Mouse (Mus musculus) kidney, postnatal 25 days (tissue): Measurements from ENCODE around the gene Dnajb12.
A peak's percentile ranks its signal among the peaks of the same experiment; 100 is the strongest.

ENCODE experiments used
- DNase-seq, 2 experiments: peaks; one replicate each; pipeline ENCODE4 v3.0.0; 2021; ENCODE audit warnings: mixed read lengths in 2 of 2

Gene Dnajb12

DNA sequence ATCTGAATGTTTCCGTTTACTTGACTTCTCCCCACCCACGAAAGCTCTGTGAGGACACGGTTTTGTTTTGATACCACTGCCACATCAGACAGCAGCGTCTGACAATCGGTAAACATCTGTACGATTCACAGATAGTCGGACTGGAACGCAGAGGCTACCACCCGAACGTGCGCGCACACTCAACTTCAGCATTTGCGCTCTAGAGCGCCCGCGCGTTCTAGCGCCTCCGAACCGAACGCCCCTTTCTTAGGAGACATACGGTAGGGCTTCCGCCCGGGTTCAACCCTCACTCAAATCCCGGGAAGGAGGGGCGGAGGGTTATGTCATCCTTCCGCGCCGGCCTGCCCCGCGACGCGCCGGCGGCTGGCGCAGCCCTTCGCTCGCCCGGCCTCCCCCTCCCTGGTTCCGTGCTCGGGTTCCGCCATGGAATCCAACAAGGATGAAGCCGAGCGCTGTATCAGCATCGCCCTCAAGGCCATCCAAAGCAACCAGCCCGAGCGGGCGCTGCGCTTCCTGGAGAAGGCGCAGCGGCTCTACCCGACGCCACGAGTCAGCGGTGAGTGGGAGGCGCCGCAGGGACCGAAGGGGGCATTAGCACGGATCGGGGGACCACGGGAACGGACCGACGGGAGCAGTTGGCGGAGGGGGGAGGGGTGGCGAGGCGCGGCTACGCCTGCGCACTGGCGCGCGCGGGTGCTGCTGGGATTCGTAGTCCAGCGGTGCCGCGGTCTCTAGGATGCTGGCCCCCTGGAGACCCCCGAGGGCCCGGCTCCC is at the start of gene Dnajb12:
Dnajb12 (plus strand) TSS at position 302 of the 774 bp plus-strand sequence.
- peak; percentile 93 to 97 for DNase-seq

DNA sequence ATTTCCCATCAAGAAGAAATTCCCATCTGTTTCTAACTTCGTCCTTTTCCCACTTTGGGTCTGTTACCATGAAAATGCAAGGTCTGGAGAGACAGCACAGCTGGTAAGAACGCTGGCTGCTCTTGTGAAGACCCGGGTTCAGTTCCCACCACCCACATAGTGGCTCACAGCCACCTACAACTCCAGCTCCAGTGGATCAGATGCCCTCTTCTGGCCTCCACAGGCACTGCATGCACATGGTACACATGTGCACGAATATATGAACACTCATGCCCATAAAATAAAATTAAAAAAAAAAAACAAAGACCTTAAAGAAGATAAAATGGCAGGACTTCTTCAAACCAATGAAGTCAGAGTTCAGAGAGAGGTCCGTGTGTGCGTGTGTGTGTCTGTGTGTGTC is 49.5 kb upstream of the Dnajb12 start:
- no peak for DNase-seq

DNA sequence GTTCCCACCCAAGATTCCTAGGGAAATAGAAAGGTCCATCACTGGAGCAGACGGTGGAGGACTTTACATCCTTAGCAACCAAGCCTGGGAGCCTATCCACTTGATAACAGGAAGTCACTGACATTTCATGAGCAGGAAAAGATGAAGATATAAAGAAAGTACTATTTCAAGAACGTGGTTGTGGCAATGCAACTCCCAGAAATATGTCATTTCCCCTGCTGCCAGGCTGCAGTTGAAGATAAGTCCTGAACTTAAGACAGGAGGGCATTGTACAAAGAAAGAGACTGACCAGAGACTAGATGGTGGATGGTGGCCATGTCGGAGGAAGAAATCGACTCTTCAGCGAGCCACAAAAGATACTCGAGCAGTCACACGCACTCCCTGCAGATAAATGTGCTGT is 47.4 kb upstream of the Dnajb12 start:
- DNase-seq, result no peak

DNA sequence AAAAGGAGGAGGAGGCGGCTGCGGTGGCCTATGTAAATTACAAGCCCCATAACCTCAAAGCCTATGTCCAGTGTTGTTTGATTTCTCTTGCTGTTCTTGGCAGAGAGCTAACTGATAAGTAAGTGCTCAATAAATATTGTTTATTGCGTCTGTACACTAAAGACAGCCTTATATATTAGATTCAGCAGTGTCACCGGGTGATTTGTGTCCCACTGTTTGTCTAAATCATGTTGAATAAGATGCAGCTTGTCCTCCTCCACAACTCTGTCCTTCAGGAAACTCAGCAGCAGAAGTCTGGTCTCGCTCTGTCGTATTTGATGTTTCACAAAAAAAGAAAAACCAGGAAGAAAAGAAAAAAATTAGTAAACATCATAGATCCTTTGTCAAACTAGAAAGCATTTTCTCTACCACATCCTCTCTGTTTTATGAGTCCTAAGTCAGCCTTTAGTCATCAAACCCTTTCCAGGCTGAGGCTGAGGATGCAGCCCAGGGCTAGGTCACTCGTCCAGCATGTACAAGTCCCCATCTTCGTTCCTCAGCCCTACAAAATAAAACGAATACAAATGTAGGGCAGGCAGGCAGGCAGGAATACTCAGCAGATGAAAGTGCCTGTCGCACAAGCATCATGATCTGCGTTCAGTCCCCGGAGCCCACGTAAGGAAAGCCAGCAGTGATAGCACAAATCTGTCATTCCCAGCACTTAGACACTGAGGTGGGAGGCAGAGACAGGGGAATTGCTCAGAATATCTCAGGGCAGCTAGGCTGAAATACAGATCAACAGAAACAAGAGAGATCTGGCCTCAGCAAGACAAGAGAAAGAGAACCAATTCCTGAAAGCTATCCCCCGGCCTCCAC is 43.8 kb upstream of the Dnajb12 start:
- DNase-seq, result no peak

DNA sequence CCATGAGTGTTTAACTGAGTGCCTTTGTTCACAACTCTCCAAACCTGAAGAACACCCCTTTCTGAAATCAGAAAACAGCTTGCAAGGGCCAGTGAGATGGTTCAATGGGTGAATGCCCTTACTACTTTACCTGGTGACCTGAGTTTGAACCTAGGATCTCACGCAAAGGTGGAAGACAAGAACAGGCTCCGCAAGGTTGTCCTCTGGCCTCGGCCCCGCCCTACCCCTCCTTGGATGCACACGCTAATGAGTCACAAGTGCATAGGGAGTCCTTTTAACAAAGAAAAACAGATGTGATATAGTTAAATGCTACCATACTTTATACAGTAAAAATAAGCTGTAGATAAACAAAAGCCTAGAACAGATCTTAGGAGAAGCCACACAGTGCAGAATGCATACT is 41.9 kb upstream of the Dnajb12 start:
- DNase-seq, result no peak

DNA sequence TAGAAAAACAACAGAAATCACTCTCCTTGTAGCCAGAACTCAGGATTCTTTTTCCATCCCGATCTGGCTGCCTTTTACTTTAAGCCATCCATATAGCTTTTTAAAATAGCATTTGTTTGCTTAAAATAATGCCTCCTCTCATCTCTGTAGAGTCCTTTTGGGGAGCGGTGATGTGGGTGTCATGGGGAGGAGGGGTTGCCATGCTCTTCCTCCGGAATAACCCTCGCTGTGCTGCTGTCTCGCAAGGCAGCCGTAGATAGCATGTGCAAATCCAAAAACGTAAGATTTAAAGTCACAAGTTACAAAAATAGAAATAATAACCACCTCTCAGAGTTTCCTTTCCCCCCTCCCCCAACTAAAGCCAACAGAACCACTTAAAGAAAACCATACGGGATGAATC is 37.9 kb upstream of the Dnajb12 start:
- no peak for DNase-seq

DNA sequence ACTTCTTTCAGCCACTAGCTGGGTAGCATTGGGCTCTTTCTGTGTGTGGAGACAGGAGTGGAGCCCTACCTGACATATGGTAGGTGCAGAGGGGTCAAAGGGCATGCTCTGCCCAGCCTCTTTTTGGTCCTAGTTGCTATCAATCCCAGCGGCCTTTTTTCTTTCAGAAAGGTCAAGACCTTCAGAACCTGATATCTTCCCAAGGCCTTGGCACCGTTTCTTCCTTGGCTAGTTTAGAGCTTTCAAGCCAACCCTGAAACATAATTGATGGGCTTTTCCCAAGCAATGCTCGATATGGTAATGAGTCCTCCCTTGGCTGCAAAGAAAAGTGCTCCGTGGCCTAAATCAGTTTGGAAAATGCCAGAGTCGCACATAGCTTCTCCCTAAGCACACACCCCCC is 36.2 kb upstream of the Dnajb12 start:
- DNase-seq, result no peak

DNA sequence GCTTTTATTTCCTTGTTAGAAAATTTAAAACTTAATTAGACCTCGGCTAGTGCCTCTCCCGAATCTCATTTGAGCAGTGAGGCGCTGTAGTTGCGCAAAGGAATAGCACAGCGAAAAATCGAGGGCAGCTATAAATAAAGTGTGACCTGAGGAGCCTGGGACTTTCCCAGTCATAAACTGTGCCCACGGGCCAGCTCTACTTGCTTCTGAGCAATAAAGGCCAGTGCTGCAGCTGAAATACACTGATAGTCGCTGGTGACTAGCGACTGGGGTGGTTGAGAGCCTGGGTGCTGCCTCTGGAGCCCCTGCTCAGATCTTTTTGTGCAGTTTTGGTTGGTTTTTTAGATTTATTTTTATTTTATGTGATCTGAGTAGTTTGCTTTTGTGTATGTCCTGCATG is 34.7 kb upstream of the Dnajb12 start:
- no peak for DNase-seq

DNA sequence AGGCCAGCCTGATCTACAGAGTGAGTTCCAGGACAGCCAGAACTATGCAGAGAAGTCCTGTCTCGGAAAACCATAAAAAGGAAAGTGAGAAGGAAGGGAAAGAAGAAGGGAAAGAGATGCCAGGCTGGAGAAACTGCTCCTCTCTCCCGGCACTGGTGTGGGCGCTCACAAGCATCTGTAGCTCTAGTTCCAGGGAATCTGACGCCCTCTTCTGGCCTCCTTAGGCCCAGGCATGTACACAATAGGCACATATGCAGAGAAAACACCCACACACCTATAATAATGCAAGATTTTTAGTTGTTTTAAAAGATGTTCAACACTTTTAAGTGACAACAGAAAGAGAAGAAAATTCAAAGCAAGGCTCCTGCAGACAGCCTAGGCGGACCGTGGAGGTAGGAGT is 32.9 kb upstream of the Dnajb12 start:
- no peak for DNase-seq

DNA sequence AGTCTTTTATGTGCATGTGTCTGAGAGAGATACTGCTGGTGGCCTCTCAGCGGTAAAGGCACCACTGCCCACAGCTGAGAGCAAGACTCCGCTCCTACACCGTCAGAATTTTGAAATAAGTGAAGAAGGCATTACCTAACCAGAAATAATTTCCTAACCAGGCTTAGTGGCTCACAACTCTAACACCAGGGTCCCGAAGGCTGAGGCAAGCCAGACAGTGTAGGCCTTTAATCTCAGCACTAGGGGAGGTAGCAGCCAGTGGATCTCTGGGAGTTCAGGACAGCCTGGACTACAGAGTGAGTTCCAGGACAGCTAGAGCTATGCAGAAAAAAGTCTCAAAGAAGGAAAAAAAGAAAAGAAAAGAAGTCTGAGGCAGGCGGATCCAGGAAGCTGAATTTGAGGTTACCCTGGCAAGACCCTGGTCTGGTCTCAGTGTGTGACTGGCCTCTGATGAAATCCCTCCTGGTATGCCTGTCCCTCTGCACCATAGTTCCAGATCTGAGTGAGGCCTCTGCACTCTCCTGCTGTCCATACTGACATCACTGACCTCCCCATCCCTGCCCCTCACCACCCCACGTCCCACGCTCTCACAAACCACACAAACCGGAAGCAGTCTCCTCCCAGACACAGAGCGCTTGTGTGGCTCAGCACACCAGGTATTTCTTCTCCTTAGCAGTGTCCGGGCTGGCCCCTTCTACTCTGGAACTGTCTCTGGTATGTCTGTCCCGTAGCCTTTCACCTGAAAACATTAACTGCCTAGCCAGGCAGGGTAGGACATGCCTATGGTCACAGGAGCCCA is 31.1 kb upstream of the Dnajb12 start:
- DNase-seq, result no peak

DNA sequence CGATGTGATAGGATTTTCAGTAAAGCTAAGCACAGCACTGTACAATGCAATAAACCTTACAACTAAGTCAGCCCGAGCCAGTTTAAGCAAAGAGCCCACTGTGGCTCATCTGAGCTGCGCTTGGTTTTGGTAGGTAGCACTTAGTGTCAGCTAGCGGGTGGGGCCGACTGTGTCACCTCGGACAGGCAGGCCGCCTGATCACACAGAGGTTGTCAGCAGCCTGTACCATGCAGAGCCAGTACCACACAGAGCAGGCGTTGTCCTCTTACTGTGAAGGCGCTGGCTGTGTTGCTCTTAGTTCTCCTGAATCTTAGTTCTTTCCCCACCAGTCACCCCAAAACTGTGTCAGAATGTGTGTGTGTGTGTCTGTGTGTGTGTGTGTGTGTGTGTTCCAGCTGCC is 30.4 kb upstream of the Dnajb12 start:
- DNase-seq, result no peak

DNA sequence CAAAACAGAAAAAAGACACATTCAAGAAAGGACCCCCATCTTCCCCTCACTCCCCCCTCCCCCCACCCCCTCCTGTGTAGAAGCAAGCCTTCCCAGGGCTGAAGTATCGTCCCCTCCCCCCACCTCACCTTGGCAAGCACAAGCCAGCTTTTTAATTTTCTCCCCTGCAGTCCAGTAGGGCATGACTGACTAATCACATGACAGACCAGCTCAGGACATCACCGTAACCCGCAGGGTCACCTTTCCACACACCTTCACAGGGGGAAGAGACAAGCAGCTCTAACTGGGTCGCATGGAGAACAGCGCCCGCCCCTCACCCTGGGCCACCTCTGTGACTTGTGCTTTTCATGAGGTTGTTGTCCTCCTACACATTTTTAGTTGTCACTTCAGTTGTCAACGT is 30.0 kb upstream of the Dnajb12 start:
- peak; percentile 76 to 88 for DNase-seq

DNA sequence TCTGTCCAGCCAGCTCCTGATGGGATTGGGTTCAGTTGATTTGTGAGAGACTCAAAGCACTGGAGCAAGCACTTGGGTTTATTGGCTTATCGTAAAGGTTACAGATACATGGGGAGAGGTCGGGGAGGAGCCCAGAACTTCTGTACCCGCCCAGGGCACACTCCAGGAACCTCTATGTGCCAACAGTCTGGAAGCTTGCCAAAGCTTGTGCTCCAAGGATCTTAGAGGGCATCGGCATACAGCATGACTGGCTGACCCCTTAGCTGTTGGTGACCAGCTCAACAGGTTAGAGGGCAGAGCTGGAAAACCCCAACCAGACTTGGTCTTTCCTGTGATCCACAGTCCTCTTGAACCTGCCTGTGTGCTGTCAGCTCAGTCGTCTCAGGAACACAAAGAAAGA is 22.2 kb upstream of the Dnajb12 start:
- peak; percentile 51 to 78 for DNase-seq

DNA sequence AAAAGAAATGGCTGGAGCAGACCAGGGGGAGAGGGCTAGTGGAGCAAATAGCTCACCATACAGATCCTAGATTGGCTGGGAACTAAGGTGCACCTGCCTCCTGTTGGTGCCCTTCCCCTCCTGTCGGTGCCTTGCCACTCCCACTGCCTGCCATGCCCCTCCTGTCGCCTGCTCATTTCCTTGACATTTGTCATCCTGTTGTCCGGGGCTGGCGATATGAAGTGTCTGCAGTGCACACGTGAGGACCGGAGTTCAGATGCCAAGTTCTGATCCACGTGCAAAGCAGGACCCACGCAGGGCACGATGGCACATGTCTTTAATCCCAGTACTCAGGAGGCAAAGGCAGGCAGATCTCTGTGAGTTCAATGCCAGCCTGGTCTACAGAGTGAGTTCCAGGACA is 18.7 kb upstream of the Dnajb12 start:
- no peak for DNase-seq

DNA sequence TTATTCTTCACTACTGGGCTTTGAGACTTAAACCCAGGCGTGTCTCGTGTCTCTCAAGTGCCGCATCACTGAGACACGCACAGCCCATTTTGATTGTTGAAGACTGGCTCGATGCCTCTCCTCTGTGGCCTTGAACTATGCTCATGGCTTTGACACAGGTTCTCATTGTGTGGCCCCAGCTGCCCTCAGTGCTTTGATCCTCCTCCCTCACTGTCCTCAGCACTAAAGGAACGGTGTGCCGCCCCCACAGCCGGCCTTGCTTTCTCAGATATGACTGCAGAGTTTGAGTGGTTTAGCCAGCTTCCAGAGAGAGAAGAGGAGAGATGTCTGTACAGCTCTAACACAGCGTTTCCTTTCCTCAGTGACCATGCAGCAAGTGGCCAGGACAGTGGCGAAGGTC is 18.2 kb upstream of the Dnajb12 start:
- no peak for DNase-seq

DNA sequence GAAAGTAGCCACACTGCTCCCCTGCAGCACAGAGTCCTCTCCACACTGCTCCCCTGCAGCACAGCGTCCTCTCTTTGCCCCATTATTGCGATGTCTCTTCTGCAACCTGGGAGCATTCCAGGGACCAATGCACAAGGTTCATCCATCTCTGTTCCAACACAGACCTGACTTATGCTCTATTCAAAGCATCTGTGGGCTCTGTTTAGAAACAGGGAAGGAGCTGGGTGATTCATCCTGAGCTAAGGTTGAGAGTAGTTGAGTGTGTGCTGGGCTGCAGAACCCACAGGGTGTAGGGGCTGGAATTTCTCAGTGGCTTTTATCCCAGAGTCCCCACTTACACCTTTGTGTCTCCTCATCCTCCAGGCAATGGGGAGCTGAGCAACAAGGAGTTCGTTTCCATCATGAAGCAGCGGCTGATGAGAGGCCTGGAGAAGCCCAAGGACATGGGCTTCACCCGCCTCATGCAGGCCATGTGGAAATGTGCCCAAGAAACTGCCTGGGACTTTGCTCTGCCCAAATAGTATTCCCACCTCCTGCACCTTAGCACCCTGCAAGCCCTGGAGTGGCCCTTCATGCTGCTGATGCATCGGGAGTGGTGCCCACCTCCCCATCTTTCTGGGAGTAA is 16.4 kb upstream of the Dnajb12 start:
- DNase-seq, result no peak

DNA sequence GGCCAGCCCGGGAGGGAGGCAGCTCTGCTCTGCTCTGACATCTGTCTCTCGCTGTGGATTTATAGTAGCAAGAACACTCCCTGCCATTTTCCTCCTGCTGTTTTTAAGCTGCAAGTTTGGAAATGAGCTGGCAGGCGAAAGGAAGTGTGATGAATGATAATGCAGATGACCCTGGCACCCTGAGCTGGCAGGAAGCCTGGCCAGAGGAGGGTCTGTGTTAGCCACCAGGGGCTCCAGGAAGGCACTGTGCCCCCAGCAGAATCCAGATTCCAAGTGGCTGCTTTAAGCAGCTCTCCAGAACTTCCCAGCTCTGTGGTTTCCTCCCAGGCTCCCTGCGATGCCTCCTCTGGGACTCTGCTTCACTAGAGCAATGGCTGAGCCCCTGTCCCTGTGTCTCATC is 15.7 kb upstream of the Dnajb12 start:
- DNase-seq, result no peak

DNA sequence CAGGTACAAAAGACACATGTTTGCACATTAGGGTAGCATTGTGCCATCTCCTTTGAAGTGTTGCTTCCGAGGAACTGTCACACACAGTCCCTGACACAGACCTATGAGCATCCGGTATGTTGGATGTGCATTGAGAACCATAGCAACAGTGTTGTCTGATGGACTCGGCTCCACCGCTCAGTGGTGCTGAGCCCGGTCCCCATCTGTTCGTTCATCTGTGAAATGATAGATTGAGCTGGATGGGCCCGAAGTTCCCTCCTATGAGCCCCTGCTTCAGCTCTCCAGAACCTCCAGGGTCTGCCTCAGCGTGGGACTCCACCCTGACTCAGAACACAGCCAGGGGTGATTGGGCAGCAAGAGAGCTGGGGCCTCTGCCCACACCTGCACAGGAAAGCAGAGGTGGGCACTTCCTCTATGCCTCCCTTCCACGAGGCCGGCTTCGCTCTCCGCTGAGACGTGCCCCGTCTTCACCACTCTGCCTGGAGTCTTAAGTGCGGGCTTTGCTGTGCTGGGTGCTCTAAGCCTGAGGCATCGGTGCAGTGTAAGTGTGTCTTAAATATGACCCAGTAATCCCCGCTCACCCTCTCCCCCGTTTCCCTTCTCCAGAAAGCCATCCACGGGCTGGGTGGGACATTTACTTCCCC is 15.0 kb upstream of the Dnajb12 start:
- peak in 1 of 2 experiments; percentile 21 for DNase-seq

DNA sequence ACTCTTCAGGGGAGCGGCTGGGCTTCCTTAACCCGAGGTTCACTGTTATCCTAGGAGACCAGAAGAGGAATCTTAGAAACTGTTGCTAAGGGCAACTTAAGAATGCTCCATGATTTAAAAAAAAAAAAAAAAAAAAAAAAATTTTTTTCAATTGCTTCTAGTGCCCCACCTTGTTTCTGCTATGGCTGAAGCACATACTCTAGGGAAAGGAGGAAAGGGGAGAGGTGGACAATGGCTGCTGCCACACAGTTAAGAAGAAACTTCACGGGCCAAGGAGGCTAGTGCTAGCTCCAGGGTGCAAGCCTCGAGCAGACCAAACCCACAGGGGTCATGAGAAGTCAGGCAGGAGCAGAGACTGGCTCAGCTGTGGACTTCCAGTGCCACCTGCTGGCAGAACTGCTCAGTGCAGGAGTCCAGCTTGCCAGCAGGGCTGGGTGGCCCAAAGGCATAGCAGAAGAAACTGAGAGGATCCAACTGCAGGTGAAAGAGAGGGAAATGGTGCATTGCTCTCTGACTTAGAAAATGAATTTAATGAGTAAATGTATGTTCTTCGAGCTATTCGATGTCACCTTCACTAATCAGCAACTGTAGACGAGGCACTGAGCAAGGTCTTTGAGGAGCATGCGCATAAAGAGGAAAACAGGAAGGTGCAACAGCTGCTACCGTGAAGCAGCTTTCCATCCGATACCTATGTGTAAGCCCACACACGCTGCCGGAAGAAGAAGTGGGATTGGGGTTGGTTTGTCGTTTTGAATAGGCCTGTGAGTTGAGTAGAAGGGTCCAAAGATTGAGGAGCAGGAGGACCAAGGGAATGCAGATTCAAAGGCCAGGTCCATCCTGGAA is 14.3 kb upstream of the Dnajb12 start:
- DNase-seq, result peak; percentile 83 to 90

DNA sequence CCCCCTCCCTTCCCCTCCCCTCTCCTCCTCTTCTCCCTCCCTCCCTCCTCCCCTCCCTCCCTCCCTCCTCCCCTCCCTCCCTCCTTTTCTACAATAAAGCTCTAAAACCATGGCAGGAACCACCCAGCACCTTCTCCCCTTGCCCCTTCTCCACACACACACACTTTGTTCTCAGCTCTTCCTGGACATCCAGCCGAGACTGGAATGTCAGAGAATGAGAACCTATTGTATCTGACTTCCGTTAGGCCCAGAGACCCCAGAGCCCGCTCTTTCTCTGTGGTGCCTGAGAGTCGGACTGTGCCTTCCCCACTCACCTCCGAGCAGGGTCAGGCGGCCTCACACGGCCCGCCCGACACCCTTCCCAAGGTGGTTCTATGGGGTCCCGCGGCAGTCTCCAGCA is 11.1 kb upstream of the Dnajb12 start:
- no peak for DNase-seq

DNA sequence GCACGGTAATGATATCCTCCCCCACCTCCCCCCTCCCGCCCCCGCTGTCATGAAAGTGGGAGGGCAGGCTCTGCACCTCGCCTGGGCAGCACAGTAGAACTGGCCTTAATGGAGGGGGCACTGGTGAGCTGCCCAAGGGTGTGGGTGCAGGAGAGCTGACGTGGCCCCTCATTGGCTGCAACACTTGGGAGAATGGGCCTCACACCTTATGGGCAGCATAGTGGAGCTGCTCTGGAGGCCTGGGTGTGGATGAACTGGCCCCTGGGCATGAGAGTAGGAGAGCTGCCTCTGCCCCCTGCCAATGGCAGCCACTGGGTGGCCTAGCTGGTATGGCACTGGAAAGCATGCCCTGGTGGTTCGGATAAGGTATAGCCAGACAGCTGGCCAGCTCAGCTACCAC is 9.3 kb upstream of the Dnajb12 start:
- no peak for DNase-seq
